Mouse (Mus musculus) megakaryocyte, embryonic 14.5 days (primary cell): ENCODE measurements at regions not wholly inside any gene's neighbourhood (a gene's known extent, or its start where the extent isn't known, plus 50 kb on each side); places are given as distances from the start of the nearest gene placed in this dataset.

Source experiments
- FLI1 ChIP-seq: IDR thresholded peaks from 2 replicates; pipeline ENCODE4 v1.6.1; 2012; ENCODE audit warnings: low read length, inconsistent platforms, mixed read lengths
- GATA1 ChIP-seq: IDR thresholded peaks from 3 replicates; pipeline ENCODE4 v1.6.1; 2012; ENCODE audit warnings: mixed read lengths, low read length, inconsistent platforms, borderline replicate concordance

DNA sequence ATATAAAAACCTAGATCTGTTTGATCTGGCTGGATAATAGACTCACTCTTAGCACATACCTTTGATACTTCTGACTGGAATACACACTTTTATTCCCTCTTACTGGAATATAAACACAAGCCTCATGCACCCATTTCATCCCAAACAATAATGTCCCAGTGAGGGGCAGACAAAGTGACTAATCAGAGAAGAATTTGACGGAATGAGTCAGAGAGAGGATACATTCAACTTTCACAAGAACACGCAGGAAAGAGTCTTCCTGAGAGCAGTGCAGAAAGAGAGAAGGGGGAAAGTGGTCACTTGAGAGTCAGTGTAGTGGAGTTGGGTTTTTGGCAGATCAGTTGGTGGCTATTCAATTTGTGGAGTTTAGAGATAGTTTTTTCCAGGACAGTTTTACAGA, 755.6 kb downstream of the Kcna4 start:
- TF ChIP-seq GATA1, result no peak
- TF ChIP-seq FLI1, result no peak
